Mouse (Mus musculus): Measurements from ENCODE around the gene Gm20388. TPM values are rescaled to one million over a fixed set of nuclear protein-coding genes. Genes with fewer than 3 reads are reported as not detected.

Gm20388 gene
- polyA plus RNA-seq, 1 experiment from 2014 or later, result not detected

- Histone ChIP-seq H3K27ac (replicated peaks) (peak within 1 kb of the TSS; percentile 71), H3K4me1 (peaks cover 22% of the 10 kb centered on the region), H3K27me3 (replicated peaks) (no peaks in the 10 kb centered on the region), H3K36me3 (peaks cover 46% of the 10 kb centered on the region), H3K9me3 (no peaks in the 10 kb centered on the region), H3K4me3 (peak within 1 kb of the TSS; percentile 68), H3K4me2 (peak within 1 kb of the TSS; percentile 90), H3K9ac (peak within 1 kb of the TSS; percentile 88)
- WGBS, result 3% methylated on average over 45 of the region's 45 CpGs
- ATAC-seq (ENCODE audit: extremely low read depth, insufficient number of reproducible peaks, low FRiP score, low TSS enrichment), result peak; percentile 51; the same call in 1 of the 2 replicates
Measured at GRCm38 (mm10) chr8:122432443-122433268, 2522.0 kb downstream of the Gm20388 start, which contains the start of gene Cyba. Gene Cyba, minus strand, starts transcription at chr8:122432930.

DNA sequence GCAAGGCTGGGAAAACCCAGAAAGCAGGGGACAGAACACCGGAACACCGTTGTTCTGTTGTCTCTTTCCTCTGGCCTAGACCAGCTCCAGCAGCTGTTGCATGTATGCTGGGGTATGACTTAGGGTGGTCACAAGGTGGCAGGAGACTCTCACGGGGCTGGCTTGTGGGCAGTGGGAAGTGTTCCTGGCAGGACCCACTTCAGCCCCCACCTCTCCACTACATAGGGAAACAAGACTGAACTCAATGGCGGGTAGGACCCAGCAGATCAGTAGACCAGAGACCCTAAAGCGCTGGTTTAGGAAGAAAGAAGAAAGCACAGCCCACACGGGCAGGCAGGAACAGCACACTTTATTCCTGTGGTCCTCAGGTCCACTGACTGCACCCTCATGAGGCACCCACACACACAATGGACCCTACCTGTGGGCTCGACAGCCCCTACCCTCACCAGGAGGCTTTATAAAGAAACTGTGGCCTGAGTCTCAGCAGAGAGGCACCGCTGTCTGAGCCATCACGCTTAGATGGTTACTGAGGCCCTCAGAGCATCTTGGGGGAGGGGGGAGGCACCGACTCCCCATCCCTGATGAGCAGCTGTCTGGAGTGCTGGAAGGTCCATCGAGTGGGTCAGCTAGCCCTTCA, 2522.7 kb downstream of the Gm20388 start:
- H3K9me3 ChIP-seq, result no peaks in the 10 kb centered on the region
- WGBS, result 63% methylated on average over 11 of the region's 11 CpGs
- H3K27me3 ChIP-seq (replicated peaks), result no peaks in the 10 kb centered on the region
- ATAC-seq (ENCODE audit: extremely low read depth, insufficient number of reproducible peaks, low FRiP score, low TSS enrichment), result peak; percentile 1; the same call in 1 of the 2 replicates
- H3K4me3 ChIP-seq, result peak overlapping the region; percentile 68
- peak overlapping the region; percentile 90 for H3K4me2 ChIP-seq
- peaks cover 51% of the 10 kb centered on the region for H3K36me3 ChIP-seq
- H3K27ac ChIP-seq (replicated peaks), result peak overlapping the region; percentile 71; the same call in 1 of the 2 replicates
- H3K4me1 ChIP-seq, result peaks cover 29% of the 10 kb centered on the region
- H3K9ac ChIP-seq, result peak overlapping the region; percentile 88

GRCm38 (mm10) chr8:122435375-122435774, 2524.7 kb downstream of the Gm20388 start:
- Histone ChIP-seq H3K36me3 (peaks cover 56% of the 10 kb centered on the region), H3K27me3 (replicated peaks) (no peaks in the 10 kb centered on the region), H3K4me1 (peaks cover 30% of the 10 kb centered on the region), H3K9ac (no peak overlapping the region), H3K27ac (replicated peaks) (no peak overlapping the region), H3K4me3 (no peak overlapping the region), H3K9me3 (no peaks in the 10 kb centered on the region), H3K4me2 (no peak overlapping the region)
- no peak for ATAC-seq (ENCODE audit: extremely low read depth, insufficient number of reproducible peaks, low FRiP score, low TSS enrichment)
- WGBS, result 86% methylated on average over 6 of the region's 6 CpGs

- H3K9ac ChIP-seq, result no peak overlapping the region
- no peak overlapping the region for H3K27ac ChIP-seq (replicated peaks)
- 93% methylated on average over 9 of the region's 9 CpGs for WGBS
- peaks cover 56% of the 10 kb centered on the region for H3K36me3 ChIP-seq
- no peaks in the 10 kb centered on the region for H3K9me3 ChIP-seq
- ATAC-seq (ENCODE audit: extremely low read depth, insufficient number of reproducible peaks, low FRiP score, low TSS enrichment), result no peak
- peaks cover 30% of the 10 kb centered on the region for H3K4me1 ChIP-seq
- no peak overlapping the region for H3K4me2 ChIP-seq
- H3K27me3 ChIP-seq (replicated peaks), result no peaks in the 10 kb centered on the region
- no peak overlapping the region for H3K4me3 ChIP-seq
Measured at GRCm38 (mm10) chr8:122436146-122436545, 2525.5 kb downstream of the Gm20388 start.

- H3K4me1 ChIP-seq, result peaks cover 28% of the 10 kb centered on the region
- H3K4me3 ChIP-seq, result no peak overlapping the region
- H3K27me3 ChIP-seq (replicated peaks), result no peaks in the 10 kb centered on the region
- ATAC-seq (ENCODE audit: extremely low read depth, insufficient number of reproducible peaks, low FRiP score, low TSS enrichment), result no peak
- H3K27ac ChIP-seq (replicated peaks), result no peak overlapping the region
- WGBS, result 76% methylated on average over 20 of the region's 20 CpGs
- no peak overlapping the region for H3K4me2 ChIP-seq
- no peaks in the 10 kb centered on the region for H3K9me3 ChIP-seq
- H3K9ac ChIP-seq, result no peak overlapping the region
- peaks cover 56% of the 10 kb centered on the region for H3K36me3 ChIP-seq
Measured at GRCm38 (mm10) chr8:122436586-122437125, 2526.0 kb downstream of the Gm20388 start.

GRCm38 (mm10) chr8:122437708-122438331, 2527.2 kb downstream of the Gm20388 start:
- H3K9ac ChIP-seq, result peak overlapping the region; percentile 33
- no peak overlapping the region for H3K4me3 ChIP-seq
- no peak for ATAC-seq (ENCODE audit: extremely low read depth, insufficient number of reproducible peaks, low FRiP score, low TSS enrichment)
- H3K4me2 ChIP-seq, result peak overlapping the region; percentile 8; the same call in 1 of the 2 replicates
- peak overlapping the region; percentile 63 for H3K27ac ChIP-seq (replicated peaks)
- 82% methylated on average over 13 of the region's 13 CpGs for WGBS
- no peaks in the 10 kb centered on the region for H3K27me3 ChIP-seq (replicated peaks)
- no peaks in the 10 kb centered on the region for H3K9me3 ChIP-seq
- peaks cover 56% of the 10 kb centered on the region for H3K36me3 ChIP-seq
- H3K4me1 ChIP-seq, result peaks cover 23% of the 10 kb centered on the region

- Histone ChIP-seq H3K27ac (replicated peaks) (no peak overlapping the region), H3K9ac (no peak overlapping the region), H3K4me1 (peaks cover 21% of the 10 kb centered on the region), H3K27me3 (replicated peaks) (no peaks in the 10 kb centered on the region), H3K4me2 (no peak overlapping the region), H3K4me3 (no peak overlapping the region), H3K36me3 (peaks cover 46% of the 10 kb centered on the region), H3K9me3 (no peaks in the 10 kb centered on the region)
- ATAC-seq (ENCODE audit: extremely low read depth, insufficient number of reproducible peaks, low FRiP score, low TSS enrichment), result no peak
- 87% methylated on average over 16 of the region's 16 CpGs for WGBS
Measured at GRCm38 (mm10) chr8:122439336-122439735, 2528.7 kb downstream of the Gm20388 start.

DNA sequence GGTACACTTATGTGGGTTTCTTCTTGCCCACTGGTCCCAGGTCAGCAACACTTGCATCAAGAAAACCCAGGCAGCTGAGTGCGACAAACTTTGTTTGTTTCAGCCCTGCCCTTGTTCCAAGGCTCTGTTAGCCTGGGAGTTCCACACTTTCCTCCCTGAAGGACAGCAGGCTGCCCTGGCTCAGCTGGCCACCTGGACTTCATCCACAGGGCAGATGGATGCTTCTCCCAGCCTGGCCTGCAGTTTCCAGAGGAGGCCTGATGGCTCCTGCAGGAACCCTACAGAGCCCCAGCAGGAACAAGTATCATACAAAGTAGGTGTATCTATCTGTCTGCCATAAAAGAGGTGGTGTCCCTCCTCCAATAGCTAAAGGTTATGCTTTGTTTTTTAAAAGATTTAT, 2530.7 kb downstream of the Gm20388 start:
- Histone ChIP-seq H3K9ac (no peak overlapping the region), H3K9me3 (no peaks in the 10 kb centered on the region), H3K4me1 (peaks cover 41% of the 10 kb centered on the region), H3K4me2 (no peak overlapping the region), H3K27ac (replicated peaks) (no peak overlapping the region), H3K27me3 (replicated peaks) (no peaks in the 10 kb centered on the region), H3K4me3 (no peak overlapping the region), H3K36me3 (peaks cover 26% of the 10 kb centered on the region)
- no peak for ATAC-seq (ENCODE audit: extremely low read depth, insufficient number of reproducible peaks, low FRiP score, low TSS enrichment)
- 89% methylated on average over 1 of the region's 1 CpGs for WGBS

- peak overlapping the region; percentile 82 for H3K4me3 ChIP-seq
- 26% methylated on average over 7 of the region's 7 CpGs for WGBS
- H3K27ac ChIP-seq (replicated peaks), result peak overlapping the region; percentile 82; the same call in 1 of the 2 replicates
- H3K4me1 ChIP-seq, result peaks cover 41% of the 10 kb centered on the region
- no peak for ATAC-seq (ENCODE audit: extremely low read depth, insufficient number of reproducible peaks, low FRiP score, low TSS enrichment)
- H3K27me3 ChIP-seq (replicated peaks), result no peaks in the 10 kb centered on the region
- H3K4me2 ChIP-seq, result peak overlapping the region; percentile 100
- no peaks in the 10 kb centered on the region for H3K9me3 ChIP-seq
- peaks cover 16% of the 10 kb centered on the region for H3K36me3 ChIP-seq
- peak overlapping the region; percentile 91 for H3K9ac ChIP-seq
Measured at GRCm38 (mm10) chr8:122442356-122442755, 2531.7 kb downstream of the Gm20388 start.

- H3K27me3 ChIP-seq (replicated peaks), result no peaks in the 10 kb centered on the region
- WGBS, result under 1% methylated on average over 12 of the region's 12 CpGs
- H3K9ac ChIP-seq, result peak overlapping the region; percentile 91
- peak overlapping the region; percentile 82 for H3K27ac ChIP-seq (replicated peaks)
- peaks cover 37% of the 10 kb centered on the region for H3K4me1 ChIP-seq
- no peaks in the 10 kb centered on the region for H3K9me3 ChIP-seq
- no peak for ATAC-seq (ENCODE audit: extremely low read depth, insufficient number of reproducible peaks, low FRiP score, low TSS enrichment)
- peaks cover 12% of the 10 kb centered on the region for H3K36me3 ChIP-seq
- H3K4me2 ChIP-seq, result peak overlapping the region; percentile 100
- H3K4me3 ChIP-seq, result peak overlapping the region; percentile 82
Measured at GRCm38 (mm10) chr8:122442781-122443180, 2532.1 kb downstream of the Gm20388 start.

Data from heart, embryonic 13.5 days (tissue).